Mouse (Mus musculus) CD4-positive naive resting alpha-beta T cell, adult 57 days (primary cell): Measurements from ENCODE around the gene Creb1. TPM values are rescaled to one million over a fixed set of nuclear protein-coding genes. Genes with fewer than 3 reads are reported as not detected.

Experiments
- total RNA-seq: library from RNA; stranded (reverse); gene quantifications from one replicate; pipeline ENCODE4 v1.2.4, GENCODE M21; 2023

Gene Creb1
- 115 TPM for total RNA-seq

DNA sequence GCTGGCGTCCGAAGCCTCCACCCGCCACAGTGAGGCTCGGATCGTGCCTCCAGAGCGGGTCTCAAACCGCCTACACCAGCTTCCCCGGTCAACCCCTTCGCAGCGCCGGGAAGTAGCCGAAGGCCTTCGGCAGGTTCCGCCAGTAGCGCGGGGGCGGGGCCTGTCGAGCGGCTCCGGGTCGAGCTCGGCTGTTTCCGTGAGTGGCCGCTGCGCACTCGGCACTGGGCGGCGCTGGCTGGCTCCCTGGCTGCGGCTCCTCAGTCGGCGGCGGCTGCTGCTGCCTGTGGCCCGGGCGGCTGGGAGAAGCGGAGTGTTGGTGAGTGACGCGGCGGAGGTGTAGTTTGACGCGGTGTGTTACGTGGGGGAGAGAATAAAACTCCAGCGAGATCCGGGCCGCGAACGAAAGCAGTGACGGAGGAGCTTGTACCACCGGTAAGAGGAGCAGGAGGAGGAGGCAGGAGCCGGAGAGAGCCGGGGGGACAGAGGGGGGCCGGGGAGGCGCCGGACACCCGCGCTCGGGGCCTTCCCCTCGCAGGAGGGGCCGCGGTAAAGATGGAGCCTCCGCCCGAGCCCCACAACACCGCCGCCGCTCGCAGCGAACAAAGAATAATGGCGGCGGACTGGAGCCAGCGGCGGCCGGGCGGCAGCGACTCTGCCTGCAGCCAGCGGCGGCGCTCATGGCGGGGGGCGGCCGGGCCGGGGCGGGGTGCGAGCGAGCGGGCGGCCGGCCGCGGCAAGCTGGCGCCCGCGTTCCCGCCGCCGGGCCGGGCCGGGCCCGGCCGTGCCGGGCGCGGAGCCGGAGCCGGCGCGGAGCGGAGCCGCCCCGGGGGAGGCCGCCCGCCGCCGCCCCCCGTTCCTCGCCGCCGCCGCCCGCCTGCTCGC is at the start of gene Creb1:
Gene Creb1, plus strand, starts transcription at position 57 of the 882 bp plus-strand sequence.

GRCm38 (mm10) chr1:64616881-64617714 is 84.7 kb downstream of the Creb1 start, which contains the start of gene Mettl21a:
Mettl21a (minus strand) TSS chr1:64617242.

Other genes with a start within 250 kb of the Creb1 start
- 6.9 TPM for gene Mettl21a, start 84.6 kb downstream of the Creb1 start, total RNA-seq
- gene Ccnyl1, start 157.8 kb downstream of the Creb1 start, total RNA-seq: 9.9 TPM
- 4.8 TPM for gene Fzd5, start 205.1 kb downstream of the Creb1 start, total RNA-seq